Comparison of ENCODE assay signal across 8 mouse cellular contexts in genomic region chr16:20097069-20097710, GRCm38 (mm10). TPM values are rescaled to one million over a fixed set of nuclear protein-coding genes. Genes with fewer than 3 reads are reported as not detected.
DNase-seq lines count a peak whose midpoint lies in the region; ATAC-seq and TF ChIP-seq lines count a peak whose summit lies in the region.

Gene Klhl24, plus strand, starts transcription at chr16:20097542.

- peak within 1 kb of the TSS; percentile 73 for H3K4me2 ChIP-seq in forebrain, embryonic 15.5 days (replicated peaks)

- 2% methylated on average over 29 of the region's 29 CpGs for WGBS in forebrain, embryonic 15.5 days
- WGBS in lung, adult 2 months, result under 1% methylated on average over 29 of the region's 29 CpGs
- 4% methylated on average over 29 of the region's 29 CpGs for WGBS in thymus, adult 2 months

- peaks cover 0 to 2% of the 10 kb centered on the region in 2 experiments; a peak in 1 of 4 replicates for H3K4me1 ChIP-seq in ES-E14 (ENCODE audit: control insufficient read depth in 2 of 2, insufficient read depth in 2 of 2, low read length in 2 of 2, poor library complexity in 1 of 2)
- peaks cover 10% of the 10 kb centered on the region for H3K4me1 ChIP-seq in forebrain, embryonic 15.5 days
- H3K4me1 ChIP-seq in lung, adult 2 months (ENCODE audit: control insufficient read depth, insufficient read depth, low read length), result peaks cover 7% of the 10 kb centered on the region
- H3K4me1 ChIP-seq in thymus, adult 2 months (replicated peaks; ENCODE audit: control insufficient read depth, insufficient read depth, low read length), result no peaks in the 10 kb centered on the region

- peak; percentile 90 for DNase-seq in ES-E14 (ENCODE audit: low read depth, low spot score)
- peak; percentile 93 for DNase-seq in cerebellum, adult 11-12 months
- DNase-seq in heart, postnatal 25 days (ENCODE audit: low spot score), result peak; percentile 91
- peak; percentile 95 to 97 for DNase-seq in layer of hippocampus, adult 18-20 months (ENCODE audit: low spot score in 2 of 2)
- DNase-seq in lung, adult 2 months, result peak; percentile 89
- peak; percentile 93 for DNase-seq in thymus, adult 2 months

- peak within 1 kb of the TSS; percentile 89 for H3K9ac ChIP-seq in ES-E14 (ENCODE audit: insufficient read depth, low read depth, low read length, poor library complexity, severe bottlenecking)
- peak within 1 kb of the TSS; percentile 99 for H3K9ac ChIP-seq in forebrain, embryonic 15.5 days (replicated peaks)

- intact Hi-C loops in heart, postnatal 25 days (cut with DNase I), result loop anchor here (5.0 to 10.0 kb wide), 3 partner anchors 115 to 372 kb away; partner anchors contain the start of gene Klhl6

- H3K36me3 ChIP-seq in ES-E14 (ENCODE audit: control insufficient read depth, insufficient read depth, low read length, poor library complexity, severe bottlenecking), result no peaks in the 10 kb centered on the region; the same call in 1 of the 2 replicates
- no peaks in the 10 kb centered on the region for H3K36me3 ChIP-seq in forebrain, embryonic 15.5 days
- H3K36me3 ChIP-seq in thymus, adult 2 months (ENCODE audit: control insufficient read depth, insufficient read depth, low read length), result no peaks in the 10 kb centered on the region

- H3K4me3 ChIP-seq in ES-E14 (ENCODE audit: insufficient read depth in 1 of 2, low read depth in 1 of 2, low read length in 2 of 2, poor library complexity in 1 of 2, severe bottlenecking in 1 of 2), result peak within 1 kb of the TSS; percentile 78 to 88
- H3K4me3 ChIP-seq in forebrain, embryonic 15.5 days, result peak within 1 kb of the TSS; percentile 87
- peak within 1 kb of the TSS; percentile 95 for H3K4me3 ChIP-seq in lung, adult 2 months (replicated peaks; ENCODE audit: extremely low read depth, low read depth, low read length)
- peak within 1 kb of the TSS; percentile 79 for H3K4me3 ChIP-seq in thymus, adult 2 months (ENCODE audit: control insufficient read depth, insufficient read depth, low read length)

- TF ChIP-seq CTCF in lung, adult 2 months (IDR thresholded peaks at IDR 0.05; ENCODE audit: insufficient read depth, low read length), result peak; percentile 44; the same call in 1 of the 2 replicates
- peak; percentile 76; the same call in 1 of the 2 replicates for TF ChIP-seq CTCF in thymus, adult 2 months (IDR thresholded peaks at IDR 0.05; ENCODE audit: borderline replicate concordance, control insufficient read depth, extremely low read depth, insufficient read depth, low read length, poor library complexity)

- no peaks in the 10 kb centered on the region for H3K9me3 ChIP-seq in ES-E14 (ENCODE audit: control insufficient read depth, insufficient read depth, low read depth, low read length)
- H3K9me3 ChIP-seq in forebrain, embryonic 15.5 days, result no peaks in the 10 kb centered on the region

- in situ Hi-C loops in ES-E14 (cut with MboI; ENCODE audit: low sequenced_read_pairs in 2 of 2, unreplicated experiment in 2 of 2), result no loop called here

- TF ChIP-seq POLR2A in lung, adult 2 months (IDR thresholded peaks at IDR 0.05; ENCODE audit: borderline replicate concordance, extremely low read depth, low read depth, low read length), result peak; percentile 99
- TF ChIP-seq POLR2A in thymus, adult 2 months (IDR thresholded peaks at IDR 0.05; ENCODE audit: control insufficient read depth, extremely low read depth, insufficient read depth, low read length, poor library complexity), result peak; percentile 95

- H3K27ac ChIP-seq in ES-E14 (ENCODE audit: insufficient read depth, low read depth, low read length, poor library complexity, severe bottlenecking), result peak within 1 kb of the TSS; percentile 88
- H3K27ac ChIP-seq in forebrain, embryonic 15.5 days (replicated peaks), result peak within 1 kb of the TSS; percentile 99
- H3K27ac ChIP-seq in thymus, adult 2 months (ENCODE audit: control insufficient read depth, insufficient read depth, low read length), result peak within 1 kb of the TSS; percentile 79

- peak; percentile 97 for ATAC-seq in forebrain, embryonic 15.5 days (replicated peaks)
- ATAC-seq in neutrophil, adult 5-6 weeks (ENCODE audit: extremely low read depth, insufficient number of reproducible peaks, low FRiP score, poor library complexity, severe bottlenecking), result peak; percentile 92

- no peaks in the 10 kb centered on the region for H3K27me3 ChIP-seq in forebrain, embryonic 15.5 days
- no peaks in the 10 kb centered on the region for H3K27me3 ChIP-seq in thymus, adult 2 months (ENCODE audit: control insufficient read depth, insufficient read depth, low read length)

TF ChIP-seq in ES-E14, 5 proteins besides CTCF, POLR2A, EP300 and RAD21:
- TF ChIP-seq HCFC1 (IDR thresholded peaks at IDR 0.05; ENCODE audit: borderline replicate concordance, insufficient read depth, low read length) (peak; percentile 97), MAFK (IDR thresholded peaks at IDR 0.05; ENCODE audit: insufficient read depth, low read depth, low read length) (no peak)

RNA-seq across cellular contexts. Expression of gene Klhl24, which starts in this region (rescaled TPM):
- 21.9 and 32.2 TPM in 2 replicates for total RNA-seq in ES-E14 (2012; rRNA removed)
- 71.5 and 75.6 TPM in 2 replicates for polyA plus RNA-seq in forebrain, embryonic 15.5 days (2015; fragmentation: Nextera tagmentation; extraction: Ambion mirVana)
- 100 to 1,000 TPM; 273 to 285 TPM for total RNA-seq in heart, postnatal 25 days (2021)
- 10 to 100 TPM; 78.8 to 79.7 TPM for total RNA-seq in layer of hippocampus, adult 18-20 months (2021)
- 17.4 and 27.0 TPM in 2 replicates for polyA plus RNA-seq in lung, adult 2 months (2012; rRNA removed)
- 242 and 277 TPM in 2 replicates for total RNA-seq in neutrophil, adult 5-6 weeks (2017)
- polyA plus RNA-seq in thymus, adult 2 months (2012; rRNA removed), result 25.1 and 28.7 TPM in 2 replicates

Comparison
In these comparisons a context has a peak if more than half of its experiments do, and no peak if none do; other contexts are left out.
1. Peak in every context shown above with its lines: DNase-seq, ATAC-seq, H3K4me3 ChIP-seq and H3K27ac ChIP-seq.